Mouse (Mus musculus) kidney, adult 2 months (tissue): ENCODE data around the gene Ino80.

ENCODE experiments used
- CTCF ChIP-seq: fragments of 200-500 bp; conservative IDR thresholded peaks from 2 replicates; pipeline ENCODE4 v1.5.1; 2011; ENCODE audit warnings: low read depth, mild to moderate bottlenecking, control low read depth, low read length, moderate library complexity, mixed read lengths; ENCODE audit not compliant: insufficient read depth, insufficient read length
- POLR2A ChIP-seq: fragments of 200-500 bp; IDR thresholded peaks from one replicate; pipeline ENCODE4 v1.6.1; 2011; ENCODE audit warnings: low read depth, low read length, control low read depth

DNA sequence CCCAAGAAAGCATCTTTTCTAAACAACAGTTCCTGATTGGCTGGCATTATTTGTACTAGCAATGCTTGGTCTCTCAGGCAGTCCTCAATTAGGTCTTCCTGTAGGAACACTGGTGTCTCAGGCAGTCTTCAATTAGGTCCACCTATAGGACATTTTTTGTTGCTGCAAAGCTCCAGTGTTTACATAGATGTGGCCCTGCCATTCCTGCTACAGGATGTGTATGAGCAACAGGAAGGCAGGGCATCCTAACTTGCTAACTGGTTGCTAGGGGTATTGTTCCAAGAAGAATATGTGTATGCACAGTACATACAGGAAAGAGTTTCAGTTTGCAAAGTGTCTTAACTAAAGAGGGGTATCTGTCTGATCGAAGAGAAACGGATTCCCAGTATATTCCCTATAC, 18.6 kb upstream of the Ino80 start:
- TF ChIP-seq POLR2A (no peak), CTCF (no peak)
